Mouse (Mus musculus): ENCODE results near the gene Mei1.

Gene Mei1

GRCm38 (mm10) chr15:82170437-82171377, 100.9 kb downstream of the Mei1 start:
- DNase-seq (ENCODE audit: low read depth in 2 of 2, low spot score in 2 of 2): no peak

GRCm38 (mm10) chr15:82172648-82173047, 102.9 kb downstream of the Mei1 start:
- DNase-seq (ENCODE audit: low read depth in 2 of 2, low spot score in 2 of 2): no peak

- DNase-seq (ENCODE audit: low read depth in 2 of 2, low spot score in 2 of 2): no peak
These were observed 105.3 kb downstream of the Mei1 start for GRCm38 (mm10) chr15:82175091-82175490.

All from CD8-positive naive resting alpha-beta T cell, adult 2 months (primary cell).